In genomic region chr16:30640591-30640990, GRCm38 (mm10) we compare ENCODE assay signal across 18 mouse cellular contexts.
"Had no signal": no experiment of that assay in that cellular context is flagged by ENCODE, and none has a peak within 500 bp of the region (broad histone marks: within the 10 kb centered on the region; RNA-seq: fewer than 3 reads in every experiment).

No protein-coding gene starts in this region.

- H3K9me3 ChIP-seq: neural tube, embryonic 15.5 days had no signal

- H3K36me3 ChIP-seq: midbrain, embryonic 10.5 days; midbrain, embryonic 13.5 days; neural tube, embryonic 13.5 days; neural tube, embryonic 15.5 days had no signal

- ATAC-seq: midbrain, embryonic 13.5 days; midbrain, embryonic 16.5 days had no signal

- DNase-seq: lung, adult 18-20 months; lung, embryonic 14.5 days; lung, postnatal 10 days; lung, postnatal 4 days; retina, postnatal 1 day; right cerebral cortex, adult 18-20 months; right cerebral cortex, postnatal 25 days; right cerebral cortex, postnatal 4 days; spleen, adult 18-20 months; thymus, adult 18-20 months; thymus, postnatal 25 days; thymus, postnatal 4 days had no signal

- H3K9ac ChIP-seq: lung, embryonic 14.5 days; midbrain, embryonic 13.5 days; neural tube, embryonic 13.5 days; neural tube, embryonic 15.5 days had no signal

- H3K4me2 ChIP-seq: lung, embryonic 14.5 days; midbrain, embryonic 13.5 days; neural tube, embryonic 13.5 days; neural tube, embryonic 15.5 days had no signal

- H3K4me3 ChIP-seq: midbrain, embryonic 10.5 days; midbrain, embryonic 13.5 days; myocyte; neural tube, embryonic 13.5 days; neural tube, embryonic 15.5 days had no signal

- H3K27me3 ChIP-seq: midbrain, embryonic 13.5 days; neural tube, embryonic 13.5 days; neural tube, embryonic 15.5 days had no signal

- H3K27ac ChIP-seq: midbrain, embryonic 10.5 days; midbrain, embryonic 13.5 days; neural tube, embryonic 13.5 days; neural tube, embryonic 15.5 days had no signal

- H3K4me1 ChIP-seq: midbrain, embryonic 13.5 days; neural tube, embryonic 13.5 days; neural tube, embryonic 15.5 days had no signal
